Mouse (Mus musculus): Measurements from ENCODE around the gene Smg6.

- TF ChIP-seq ZC3H11A (IDR thresholded peaks at IDR 0.05; ENCODE audit: borderline replicate concordance, low read depth, low read length): no peak
- no peak for TF ChIP-seq ZNF384 (IDR thresholded peaks at IDR 0.05; ENCODE audit: low read depth, low read length)
Observed at GRCm38 (mm10) chr11:75139122-75139963, 213.7 kb downstream of the Smg6 start.
